Mouse (Mus musculus) spleen, adult 2 months (tissue): ENCODE data around the gene Hist1h2bh.

Experiments
- CTCF ChIP-seq: fragments of 200-500 bp; IDR thresholded peaks from 2 replicates; pipeline ENCODE4 v1.5.1; 2011; ENCODE audit warnings: mild to moderate bottlenecking, inconsistent platforms; ENCODE audit not compliant: insufficient read depth, insufficient read length, insufficient replicate concordance; ENCODE audit errors: extremely low read depth
- POLR2A ChIP-seq: fragments of 200-500 bp; IDR thresholded peaks from 2 replicates; pipeline ENCODE4 v1.6.1; 2011; ENCODE audit warnings: low read depth, low read length, inconsistent platforms

- TF ChIP-seq POLR2A (peak; percentile 27; the same call in 1 of the 2 replicates), CTCF (no peak)
Measured at GRCm38 (mm10) chr13:23575271-23575851, 32.2 kb upstream of the Hist1h2bh start, which contains the start of gene Hist1h3d.
